Mouse (Mus musculus): ENCODE measurements around the gene Sh2d1b2. TPM values are rescaled to one million over a fixed set of nuclear protein-coding genes. Genes with fewer than 3 reads are reported as not detected.
A peak's percentile ranks its signal among the peaks of the same experiment; 100 is the strongest.
"Not testable (repeated sequence)": the region's sequence is repeated elsewhere in the genome, so short reads cannot be mapped to it uniquely, and the experiment has no call there.

Sh2d1b2 gene
- 0.24 TPM in 1 of 2 replicates, not detected in the other for polyA plus RNA-seq (2014; fragmentation: Nextera tagmentation; extraction: Ambion mirVana)

DNA sequence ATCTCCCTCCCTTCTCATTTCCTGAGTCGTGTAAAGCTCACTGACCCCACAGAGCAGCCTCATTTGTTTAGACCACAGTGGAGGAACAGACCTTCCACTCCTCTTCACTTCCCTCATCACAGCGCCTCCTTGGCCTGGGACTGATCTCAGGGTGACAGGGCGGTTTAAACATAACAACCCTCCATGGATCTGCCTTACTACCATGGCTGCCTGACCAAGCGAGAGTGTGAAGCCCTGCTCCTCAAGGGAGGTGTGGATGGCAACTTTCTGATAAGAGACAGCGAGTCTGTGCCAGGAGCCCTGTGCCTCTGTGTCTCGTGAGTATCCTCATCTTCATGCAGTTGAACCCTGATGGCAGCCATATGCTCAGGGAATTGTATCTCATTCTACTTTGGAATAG is at the start of gene Sh2d1b2:
TSS of gene Sh2d1b2 (plus strand) at position 62 of the 400 bp plus-strand sequence.
- ATAC-seq (ENCODE audit: insufficient read depth); H3K4me3 ChIP-seq (ENCODE audit: low read depth, low read length); H3K9me3 ChIP-seq (ENCODE audit: low read depth, low read length); H3K4me2 ChIP-seq; DNase-seq; H3K36me3 ChIP-seq (ENCODE audit: insufficient read depth); H3K27ac ChIP-seq (ENCODE audit: low read depth); H3K4me1 ChIP-seq (ENCODE audit: insufficient read depth); H3K27me3 ChIP-seq (ENCODE audit: insufficient read depth, low read length); H3K9ac ChIP-seq: not testable (repeated sequence)
- 57% methylated on average over 5 of the region's 6 CpGs for WGBS

DNA sequence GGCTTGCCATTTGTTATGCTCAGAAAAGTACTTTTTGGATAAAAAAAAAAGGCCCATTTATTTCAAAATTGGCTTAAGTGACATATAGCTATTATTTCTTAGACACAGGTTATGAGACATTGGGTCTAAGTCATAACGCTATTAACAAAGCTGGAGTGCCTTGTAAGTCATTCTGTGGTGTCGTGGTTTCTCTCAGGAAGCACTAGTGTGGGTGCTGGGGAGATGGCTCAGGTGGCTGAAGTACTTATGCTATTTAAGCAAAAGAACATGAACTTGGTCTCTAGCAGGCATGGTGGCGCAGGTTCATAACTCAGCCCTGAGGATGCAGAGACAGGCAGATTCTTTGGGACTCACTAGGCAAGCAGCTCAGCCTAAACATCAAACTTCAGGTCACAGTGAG is 47.4 kb upstream of the Sh2d1b2 start:
- 90% methylated on average over 3 of the region's 3 CpGs for WGBS
- H3K9me3 ChIP-seq (ENCODE audit: low read depth, low read length): no peaks in the 10 kb centered on the region
- no peak overlapping the region for H3K4me2 ChIP-seq
- no peaks in the 10 kb centered on the region for H3K4me1 ChIP-seq (ENCODE audit: insufficient read depth)
- no peak overlapping the region for H3K9ac ChIP-seq
- H3K4me3 ChIP-seq (ENCODE audit: low read depth, low read length): no peak overlapping the region
- H3K27me3 ChIP-seq (ENCODE audit: insufficient read depth, low read length): no peaks in the 10 kb centered on the region
- TF ChIP-seq CTCF (IDR thresholded peaks at IDR 0.05; ENCODE audit: low read depth): no peak
- ATAC-seq (ENCODE audit: insufficient read depth): no peak
- DNase-seq: no peak
- H3K36me3 ChIP-seq (ENCODE audit: insufficient read depth): no peaks in the 10 kb centered on the region
- H3K27ac ChIP-seq (ENCODE audit: low read depth): no peak overlapping the region

DNA sequence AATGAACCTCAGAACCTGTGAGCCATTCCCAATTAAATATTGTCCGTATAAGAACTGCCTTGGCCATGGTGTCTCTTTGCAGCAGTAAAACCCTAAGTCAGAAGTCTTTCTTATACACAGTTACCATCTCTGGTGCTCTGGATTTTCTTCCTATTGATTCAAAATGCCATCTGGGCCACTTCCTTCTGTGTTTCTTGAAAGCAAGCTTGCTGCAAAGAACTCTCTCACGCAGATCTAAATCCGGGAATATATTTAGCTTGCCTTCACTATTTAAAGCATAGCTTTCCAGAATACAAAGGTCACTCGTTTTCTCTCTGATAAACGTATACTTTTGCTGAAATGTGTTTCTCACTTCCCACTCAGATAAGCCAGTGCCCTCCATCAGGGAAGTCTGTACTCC is 46.0 kb upstream of the Sh2d1b2 start:
- WGBS: 66% methylated on average over 5 of the region's 5 CpGs
- Histone ChIP-seq H3K4me2 (no peak overlapping the region), H3K27ac (ENCODE audit: low read depth) (no peak overlapping the region), H3K27me3 (ENCODE audit: insufficient read depth, low read length) (no peaks in the 10 kb centered on the region), H3K36me3 (ENCODE audit: insufficient read depth) (no peaks in the 10 kb centered on the region; the same call in 1 of the 2 replicates), H3K4me3 (ENCODE audit: low read depth, low read length) (no peak overlapping the region), H3K4me1 (ENCODE audit: insufficient read depth) (no peaks in the 10 kb centered on the region), H3K9ac (no peak overlapping the region), H3K9me3 (ENCODE audit: low read depth, low read length) (no peaks in the 10 kb centered on the region)
- ATAC-seq (ENCODE audit: insufficient read depth): no peak
- no peak for DNase-seq
- no peak for TF ChIP-seq CTCF (IDR thresholded peaks at IDR 0.05; ENCODE audit: low read depth)

DNA sequence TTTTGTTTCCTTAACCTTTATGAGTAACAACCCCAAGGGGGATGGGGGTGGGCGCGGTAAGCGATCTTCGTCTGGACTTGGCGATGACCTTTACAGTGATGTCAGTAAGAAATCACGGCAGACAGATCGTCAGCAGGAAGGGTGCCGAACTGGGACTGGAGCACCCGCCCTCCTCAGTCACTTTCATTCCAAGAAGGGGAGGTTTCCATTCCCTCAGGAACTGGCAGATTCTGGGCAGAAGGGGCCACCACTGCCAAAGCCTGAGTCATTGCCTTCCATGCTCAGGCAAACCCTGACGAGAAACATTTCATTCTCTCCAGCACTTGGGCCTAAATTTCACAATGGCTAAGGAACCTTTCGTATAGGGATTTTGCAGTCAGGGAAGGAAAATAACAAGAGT is 43.9 kb upstream of the Sh2d1b2 start:
- H3K4me3 ChIP-seq (ENCODE audit: low read depth, low read length): no peak overlapping the region
- ATAC-seq (ENCODE audit: insufficient read depth): no peak
- no peak overlapping the region for H3K4me2 ChIP-seq
- DNase-seq: no peak
- H3K36me3 ChIP-seq (ENCODE audit: insufficient read depth): peaks cover 12% of the 10 kb centered on the region
- no peak for TF ChIP-seq CTCF (IDR thresholded peaks at IDR 0.05; ENCODE audit: low read depth)
- no peaks in the 10 kb centered on the region for H3K4me1 ChIP-seq (ENCODE audit: insufficient read depth)
- 61% methylated on average over 11 of the region's 11 CpGs for WGBS
- H3K27ac ChIP-seq (ENCODE audit: low read depth): no peak overlapping the region
- no peak overlapping the region for H3K9ac ChIP-seq
- no peaks in the 10 kb centered on the region for H3K9me3 ChIP-seq (ENCODE audit: low read depth, low read length)
- no peaks in the 10 kb centered on the region for H3K27me3 ChIP-seq (ENCODE audit: insufficient read depth, low read length)

DNA sequence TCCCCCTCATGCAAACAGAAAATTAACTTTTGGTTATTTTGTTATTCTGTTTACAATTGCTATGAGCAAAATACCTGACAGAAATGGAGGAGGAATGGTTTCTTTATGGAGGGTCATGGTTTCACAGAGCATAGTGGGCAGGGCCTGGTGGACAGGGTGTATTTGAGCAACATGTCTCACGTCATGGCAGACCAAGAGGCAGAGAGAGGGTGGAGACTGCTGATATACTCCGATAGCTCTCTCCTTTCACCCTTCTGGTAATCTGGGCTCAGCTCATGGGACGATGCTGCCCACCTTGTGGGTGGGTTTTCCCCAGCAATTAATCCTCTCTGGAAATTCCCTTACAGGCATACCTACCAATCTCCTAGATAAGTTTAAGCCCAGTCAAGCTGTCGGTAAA is 42.3 kb upstream of the Sh2d1b2 start:
- 66% methylated on average over 4 of the region's 4 CpGs for WGBS

DNA sequence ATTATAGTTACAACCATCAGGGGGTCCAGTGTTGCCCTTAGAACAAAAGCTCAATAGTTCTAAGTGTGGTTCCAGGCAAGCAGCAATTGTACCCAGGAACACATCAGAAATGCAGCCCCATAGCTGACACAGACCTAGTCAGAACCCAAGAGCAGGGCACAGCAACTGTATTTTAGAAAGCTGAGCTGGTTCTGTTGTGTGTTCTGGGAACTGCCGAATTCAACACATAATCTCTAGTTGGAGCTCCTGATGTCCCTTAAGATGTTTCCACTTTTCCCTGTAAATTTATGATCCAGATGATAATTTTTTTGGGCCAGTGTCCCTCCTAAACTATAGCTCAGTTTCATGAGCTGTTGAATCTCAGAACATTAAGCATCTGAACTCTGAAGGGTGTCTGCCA is 40.6 kb upstream of the Sh2d1b2 start:
- ATAC-seq (ENCODE audit: insufficient read depth): no peak
- Histone ChIP-seq H3K4me3 (ENCODE audit: low read depth, low read length) (no peak overlapping the region), H3K27me3 (ENCODE audit: insufficient read depth, low read length) (no peaks in the 10 kb centered on the region), H3K36me3 (ENCODE audit: insufficient read depth) (peaks cover 43% of the 10 kb centered on the region), H3K4me2 (no peak overlapping the region), H3K9me3 (ENCODE audit: low read depth, low read length) (no peaks in the 10 kb centered on the region), H3K27ac (ENCODE audit: low read depth) (no peak overlapping the region), H3K4me1 (ENCODE audit: insufficient read depth) (no peaks in the 10 kb centered on the region), H3K9ac (no peak overlapping the region)
- DNase-seq: no peak
- TF ChIP-seq CTCF (IDR thresholded peaks at IDR 0.05; ENCODE audit: low read depth): no peak
- WGBS: 88% methylated on average over 1 of the region's 1 CpGs

More for the DNA sequence above, 42.3 kb upstream of the Sh2d1b2 start:
- no peak overlapping the region for H3K4me3 ChIP-seq (ENCODE audit: low read depth, low read length)
- H3K4me1 ChIP-seq (ENCODE audit: insufficient read depth): no peaks in the 10 kb centered on the region
- TF ChIP-seq CTCF (IDR thresholded peaks at IDR 0.05; ENCODE audit: low read depth): no peak
- no peaks in the 10 kb centered on the region for H3K27me3 ChIP-seq (ENCODE audit: insufficient read depth, low read length)
- no peak for ATAC-seq (ENCODE audit: insufficient read depth)
- H3K9me3 ChIP-seq (ENCODE audit: low read depth, low read length): no peaks in the 10 kb centered on the region
- no peak overlapping the region for H3K4me2 ChIP-seq
- H3K27ac ChIP-seq (ENCODE audit: low read depth): no peak overlapping the region
- H3K9ac ChIP-seq: no peak overlapping the region
- no peak for DNase-seq
- peaks cover 28% of the 10 kb centered on the region for H3K36me3 ChIP-seq (ENCODE audit: insufficient read depth)

DNA sequence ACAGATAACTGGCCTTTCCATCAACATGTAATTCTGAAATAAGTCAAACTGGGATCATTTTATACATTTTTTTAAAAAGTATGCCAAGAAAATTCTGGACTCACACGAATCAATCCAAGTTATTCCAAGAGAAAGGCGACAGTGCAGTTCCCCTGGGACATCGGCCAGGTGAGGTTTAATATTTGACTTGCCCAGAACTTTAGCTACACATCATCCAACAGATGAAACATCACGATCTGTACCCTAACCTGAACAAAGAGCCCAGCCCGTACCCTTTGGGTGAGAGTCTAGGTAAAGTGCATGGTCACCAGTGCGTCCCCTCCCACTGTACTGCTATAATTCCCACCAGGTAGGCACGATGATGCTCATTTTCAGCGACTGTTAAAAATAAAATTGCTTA is 36.3 kb upstream of the Sh2d1b2 start:
- 94% methylated on average over 8 of the region's 8 CpGs for WGBS
- Histone ChIP-seq H3K36me3 (ENCODE audit: insufficient read depth) (peaks cover 80% of the 10 kb centered on the region), H3K9me3 (ENCODE audit: low read depth, low read length) (no peaks in the 10 kb centered on the region), H3K27ac (ENCODE audit: low read depth) (no peak overlapping the region), H3K9ac (no peak overlapping the region), H3K4me2 (no peak overlapping the region), H3K4me3 (ENCODE audit: low read depth, low read length) (no peak overlapping the region), H3K4me1 (ENCODE audit: insufficient read depth) (no peaks in the 10 kb centered on the region), H3K27me3 (ENCODE audit: insufficient read depth, low read length) (no peaks in the 10 kb centered on the region)
- DNase-seq (no peak), ATAC-seq (ENCODE audit: insufficient read depth) (no peak)
- no peak for TF ChIP-seq CTCF (IDR thresholded peaks at IDR 0.05; ENCODE audit: low read depth)

DNA sequence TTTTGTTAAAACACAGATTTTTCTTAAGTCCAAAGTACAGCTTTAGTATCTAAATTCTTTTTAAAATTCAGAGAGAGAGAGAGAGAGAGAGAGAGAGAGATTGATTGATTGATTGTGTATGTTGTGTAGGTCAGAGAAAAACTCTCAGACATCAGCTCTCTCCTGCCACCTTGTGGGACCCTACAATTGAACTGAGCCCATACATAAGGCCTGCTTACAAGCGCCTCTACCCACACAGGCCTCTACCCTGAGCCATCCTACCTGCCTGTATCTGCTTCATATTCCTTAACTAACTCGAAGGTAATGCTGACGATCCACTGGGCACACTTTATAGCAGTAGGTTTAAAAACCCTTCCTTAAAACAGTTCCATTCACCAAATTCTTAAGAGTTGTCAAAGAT is 32.2 kb upstream of the Sh2d1b2 start:
- peak; percentile 53 for TF ChIP-seq CTCF (IDR thresholded peaks at IDR 0.05; ENCODE audit: low read depth)

More for the DNA sequence above, 32.2 kb upstream of the Sh2d1b2 start:
- DNase-seq (peak; percentile 46), ATAC-seq (ENCODE audit: insufficient read depth) (no peak)
- Histone ChIP-seq H3K9ac (no peak overlapping the region), H3K27me3 (ENCODE audit: insufficient read depth, low read length) (no peaks in the 10 kb centered on the region), H3K9me3 (ENCODE audit: low read depth, low read length) (no peaks in the 10 kb centered on the region), H3K4me2 (no peak overlapping the region), H3K36me3 (ENCODE audit: insufficient read depth) (peaks cover 72% of the 10 kb centered on the region), H3K4me3 (ENCODE audit: low read depth, low read length) (no peak overlapping the region), H3K27ac (ENCODE audit: low read depth) (no peak overlapping the region), H3K4me1 (ENCODE audit: insufficient read depth) (no peaks in the 10 kb centered on the region)
- WGBS: 70% methylated on average over 3 of the region's 3 CpGs
